Mouse (Mus musculus): ENCODE results near the gene Cc2d1b. TPM values are rescaled to one million over a fixed set of nuclear protein-coding genes. Genes with fewer than 3 reads are reported as not detected.

Cc2d1b gene
- polyA plus RNA-seq, 1 experiment from 2014 or later, result 26.6 TPM

- peak; percentile 6; the same call in 1 of the 2 replicates for ATAC-seq (ENCODE audit: insufficient read depth, low FRiP score, low read depth)
- 3% methylated on average over 10 of the region's 10 CpGs for WGBS
Observed at GRCm38 (mm10) chr4:108619165-108619564, 575 bp upstream of the Cc2d1b start.

DNA sequence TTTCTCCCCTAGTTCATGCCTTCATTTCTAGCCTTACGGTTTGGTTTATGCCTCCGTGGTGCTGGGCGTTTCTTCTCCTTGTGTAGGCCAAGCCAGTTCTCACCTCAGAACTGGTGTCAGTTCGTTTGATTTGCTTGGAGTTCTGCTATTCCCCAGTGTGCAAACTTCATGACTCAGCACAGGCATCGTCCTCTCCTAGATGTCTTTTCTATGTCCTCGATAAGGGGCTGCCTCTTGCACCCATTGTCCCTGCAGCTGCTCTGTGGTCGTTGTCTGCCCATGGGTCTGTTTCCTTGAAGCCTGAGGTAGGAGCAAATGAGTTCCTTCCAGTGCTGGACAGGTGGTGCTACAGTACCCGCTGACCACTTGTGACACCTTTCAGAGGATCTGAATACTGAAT, 796 bp downstream of the Cc2d1b start:
- Histone ChIP-seq H3K4me2 (peak overlapping the region; percentile 87), H3K4me1 (peaks cover 11% of the 10 kb centered on the region; the same call in 1 of the 2 replicates), H3K9me3 (no peaks in the 10 kb centered on the region), H3K9ac (peak overlapping the region; percentile 84), H3K27ac (peak overlapping the region; percentile 82), H3K4me3 (replicated peaks) (peak overlapping the region; percentile 82), H3K36me3 (peaks cover 7% of the 10 kb centered on the region), H3K27me3 (replicated peaks) (no peaks in the 10 kb centered on the region)
- ATAC-seq (ENCODE audit: insufficient read depth, low FRiP score, low read depth), result no peak
- 14% methylated on average over 8 of the region's 8 CpGs for WGBS

More at GRCm38 (mm10) chr4:108619165-108619564, 575 bp upstream of the Cc2d1b start:
- H3K4me2 ChIP-seq, result peak overlapping the region; percentile 87
- H3K27ac ChIP-seq, result peak overlapping the region; percentile 89
- peak overlapping the region; percentile 82 for H3K4me3 ChIP-seq (replicated peaks)
- peaks cover 11% of the 10 kb centered on the region; the same call in 1 of the 2 replicates for H3K4me1 ChIP-seq
- no peaks in the 10 kb centered on the region for H3K9me3 ChIP-seq
- no peaks in the 10 kb centered on the region for H3K27me3 ChIP-seq (replicated peaks)
- H3K36me3 ChIP-seq, result no peaks in the 10 kb centered on the region
- peak overlapping the region; percentile 45 for H3K9ac ChIP-seq

DNA sequence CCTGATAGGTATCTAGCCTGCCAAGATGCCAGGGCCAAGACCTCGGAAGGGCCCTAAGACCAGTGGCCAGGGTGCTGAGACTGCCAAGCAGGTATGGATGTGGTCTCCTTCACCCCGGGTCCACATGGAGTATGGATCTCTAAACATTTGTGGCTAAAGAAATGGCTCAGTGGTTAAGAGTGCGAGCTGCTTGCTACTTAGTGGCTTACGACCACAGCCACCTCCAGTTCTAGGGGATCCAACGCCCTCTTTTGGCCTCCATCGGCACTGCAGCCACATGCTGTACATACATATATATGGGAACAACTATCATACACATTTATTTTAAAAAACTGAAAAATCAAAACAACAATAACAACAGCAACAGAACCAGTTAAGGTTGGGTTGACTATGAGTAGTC, 1.8 kb downstream of the Cc2d1b start:
- Histone ChIP-seq H3K4me1 (peaks cover 11% of the 10 kb centered on the region; the same call in 1 of the 2 replicates), H3K9me3 (no peaks in the 10 kb centered on the region), H3K36me3 (peaks cover 17% of the 10 kb centered on the region), H3K4me3 (replicated peaks) (no peak overlapping the region), H3K4me2 (no peak overlapping the region), H3K9ac (no peak overlapping the region), H3K27ac (no peak overlapping the region), H3K27me3 (replicated peaks) (no peaks in the 10 kb centered on the region)
- WGBS, result 94% methylated on average over 6 of the region's 6 CpGs
- no peak for ATAC-seq (ENCODE audit: insufficient read depth, low FRiP score, low read depth)

DNA sequence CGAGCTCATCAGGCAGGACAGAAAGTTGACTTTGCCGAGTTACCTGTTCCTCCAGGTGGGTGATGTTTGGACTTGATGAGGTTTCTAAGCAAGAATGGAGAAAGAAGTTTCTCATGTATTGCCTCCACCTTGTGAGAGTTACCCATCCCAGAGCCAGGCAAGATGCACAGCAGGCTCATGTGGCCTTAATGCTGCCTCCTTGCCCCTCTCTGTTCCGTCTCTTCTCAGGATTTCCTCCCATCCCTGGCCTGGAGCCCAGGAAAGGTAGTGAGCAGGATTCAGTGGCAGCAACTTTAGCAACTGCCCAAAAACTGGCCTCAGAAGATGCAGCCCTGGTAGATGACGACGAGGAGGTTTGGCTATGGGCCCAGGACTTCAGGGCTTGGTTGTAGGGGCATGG, 7.3 kb downstream of the Cc2d1b start:
- 85% methylated on average over 5 of the region's 5 CpGs for WGBS
- H3K36me3 ChIP-seq, result peaks cover 57% of the 10 kb centered on the region
- H3K27ac ChIP-seq, result no peak overlapping the region
- H3K4me2 ChIP-seq, result no peak overlapping the region
- no peaks in the 10 kb centered on the region for H3K27me3 ChIP-seq (replicated peaks)
- no peaks in the 10 kb centered on the region for H3K4me1 ChIP-seq
- no peak for ATAC-seq (ENCODE audit: insufficient read depth, low FRiP score, low read depth)
- no peak overlapping the region for H3K4me3 ChIP-seq (replicated peaks)
- no peaks in the 10 kb centered on the region for H3K9me3 ChIP-seq
- H3K9ac ChIP-seq, result no peak overlapping the region

DNA sequence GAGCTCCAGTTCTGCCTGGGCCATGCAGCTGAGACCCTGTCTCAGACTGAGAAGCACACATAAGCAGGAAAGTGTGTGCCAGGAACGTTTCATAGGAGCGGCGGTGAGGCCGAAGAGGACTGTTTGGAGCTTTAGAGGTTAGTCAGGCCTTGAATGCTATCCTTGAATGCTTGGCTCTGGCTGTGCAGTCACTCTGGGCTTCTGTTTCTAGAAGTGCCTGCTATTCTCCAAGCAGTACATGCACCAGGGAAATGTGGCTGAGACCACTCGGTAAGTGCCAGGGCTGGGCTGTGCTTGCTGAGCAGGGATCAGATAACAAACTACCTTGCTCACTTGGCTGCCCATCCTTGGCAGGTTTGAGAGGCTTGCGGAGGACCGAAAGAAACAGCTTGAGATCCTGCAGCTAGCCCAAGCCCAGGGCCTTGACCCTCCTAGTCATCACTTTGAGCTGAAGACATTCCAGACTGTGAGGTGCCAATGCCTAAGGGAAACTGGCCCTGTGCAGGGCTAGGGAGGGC, 9.7 kb downstream of the Cc2d1b start:
- Histone ChIP-seq H3K27ac (no peak overlapping the region), H3K4me2 (no peak overlapping the region), H3K4me1 (no peaks in the 10 kb centered on the region), H3K4me3 (replicated peaks) (no peak overlapping the region), H3K9ac (no peak overlapping the region), H3K27me3 (replicated peaks) (no peaks in the 10 kb centered on the region), H3K9me3 (no peaks in the 10 kb centered on the region), H3K36me3 (peaks cover 69% of the 10 kb centered on the region)
- ATAC-seq (ENCODE audit: insufficient read depth, low FRiP score, low read depth), result no peak
- 90% methylated on average over 7 of the region's 7 CpGs for WGBS

DNA sequence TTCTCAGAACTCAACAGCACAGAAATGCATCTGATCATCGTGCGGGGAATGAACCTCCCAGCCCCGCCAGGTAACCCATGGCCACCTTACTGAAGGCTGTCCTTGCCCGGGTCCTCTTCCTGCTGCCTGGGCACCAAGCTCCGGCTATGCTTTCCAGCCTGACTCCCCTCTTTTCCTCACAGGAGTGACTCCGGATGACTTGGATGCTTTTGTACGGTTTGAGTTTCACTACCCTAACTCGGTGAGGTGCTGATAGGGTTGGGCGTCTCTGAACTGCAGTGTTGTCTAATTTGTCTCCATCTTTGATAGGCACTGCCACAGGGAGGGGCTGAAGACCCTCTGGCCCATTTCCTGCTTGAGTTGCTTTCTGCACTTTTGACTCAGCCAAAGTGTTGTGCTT, 10.4 kb downstream of the Cc2d1b start:
- no peak for ATAC-seq (ENCODE audit: insufficient read depth, low FRiP score, low read depth)

GRCm38 (mm10) chr4:108631616-108632015, 11.9 kb downstream of the Cc2d1b start:
- WGBS, result 89% methylated on average over 4 of the region's 4 CpGs
- Histone ChIP-seq H3K36me3 (peaks cover 57% of the 10 kb centered on the region), H3K4me3 (replicated peaks) (no peak overlapping the region), H3K27me3 (replicated peaks) (no peaks in the 10 kb centered on the region), H3K4me2 (no peak overlapping the region), H3K27ac (no peak overlapping the region), H3K9me3 (no peaks in the 10 kb centered on the region), H3K4me1 (no peaks in the 10 kb centered on the region), H3K9ac (no peak overlapping the region)
- ATAC-seq (ENCODE audit: insufficient read depth, low FRiP score, low read depth), result no peak

More for the DNA sequence above, 10.4 kb downstream of the Cc2d1b start:
- Histone ChIP-seq H3K4me3 (replicated peaks) (no peak overlapping the region), H3K27me3 (replicated peaks) (no peaks in the 10 kb centered on the region), H3K9ac (no peak overlapping the region), H3K9me3 (no peaks in the 10 kb centered on the region), H3K4me2 (no peak overlapping the region), H3K27ac (no peak overlapping the region), H3K36me3 (peaks cover 63% of the 10 kb centered on the region), H3K4me1 (no peaks in the 10 kb centered on the region)
- WGBS, result 91% methylated on average over 9 of the region's 9 CpGs

DNA sequence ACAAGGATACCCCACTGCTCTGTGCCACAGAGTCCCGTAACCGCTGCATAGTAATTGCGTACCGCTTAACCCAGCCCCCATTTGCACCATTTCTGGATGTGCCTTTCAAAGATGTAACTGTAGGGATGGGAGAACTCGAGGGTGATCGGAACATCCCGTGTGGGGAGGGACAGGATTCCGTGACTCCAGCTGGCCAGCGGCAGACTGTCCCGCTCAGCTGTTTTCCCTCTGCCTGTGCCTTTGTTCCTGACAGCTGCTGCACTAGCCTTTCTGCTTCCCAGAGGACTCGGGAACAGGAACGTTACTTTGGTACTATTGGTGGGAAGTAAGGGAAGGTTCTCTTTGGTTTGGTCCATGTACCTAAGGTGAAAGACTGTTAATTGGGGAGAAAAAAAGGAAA, 14.0 kb downstream of the Cc2d1b start:
- H3K4me3 ChIP-seq (replicated peaks), result no peak overlapping the region
- no peak overlapping the region for H3K27ac ChIP-seq
- no peak overlapping the region for H3K9ac ChIP-seq
- no peak for ATAC-seq (ENCODE audit: insufficient read depth, low FRiP score, low read depth)
- WGBS, result 82% methylated on average over 12 of the region's 12 CpGs
- peaks cover 47% of the 10 kb centered on the region for H3K36me3 ChIP-seq
- H3K4me1 ChIP-seq, result no peaks in the 10 kb centered on the region
- no peaks in the 10 kb centered on the region for H3K9me3 ChIP-seq
- H3K4me2 ChIP-seq, result no peak overlapping the region
- no peaks in the 10 kb centered on the region for H3K27me3 ChIP-seq (replicated peaks)

- 78% methylated on average over 4 of the region's 4 CpGs for WGBS
- no peaks in the 10 kb centered on the region for H3K9me3 ChIP-seq
- H3K36me3 ChIP-seq, result peaks cover 40% of the 10 kb centered on the region
- no peak overlapping the region for H3K9ac ChIP-seq
- no peaks in the 10 kb centered on the region for H3K4me1 ChIP-seq
- H3K4me2 ChIP-seq, result no peak overlapping the region
- H3K27me3 ChIP-seq (replicated peaks), result no peaks in the 10 kb centered on the region
- no peak overlapping the region for H3K27ac ChIP-seq
- ATAC-seq (ENCODE audit: insufficient read depth, low FRiP score, low read depth), result no peak
- no peak overlapping the region for H3K4me3 ChIP-seq (replicated peaks)
Observed at GRCm38 (mm10) chr4:108634696-108635095, 15.0 kb downstream of the Cc2d1b start.

DNA sequence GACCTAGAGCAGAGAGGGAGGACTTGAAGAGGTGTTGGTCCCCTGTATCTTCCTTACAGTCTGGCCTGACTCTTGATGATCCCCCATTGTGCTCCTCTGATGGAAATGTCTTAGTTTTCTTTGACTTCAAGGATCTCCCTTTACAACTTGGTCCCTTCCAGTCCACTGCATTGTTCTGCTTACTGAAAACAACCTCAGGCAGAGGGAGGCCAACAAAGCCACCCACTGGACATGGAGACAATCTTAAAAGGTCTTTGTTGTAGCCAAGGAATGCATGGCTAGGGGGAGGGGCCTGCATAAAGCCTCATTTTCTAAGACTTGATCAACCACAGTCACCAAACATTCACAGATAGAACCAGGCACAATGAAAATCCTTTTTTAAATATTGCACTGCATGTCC, 15.4 kb downstream of the Cc2d1b start:
- ATAC-seq (ENCODE audit: insufficient read depth, low FRiP score, low read depth), result no peak
- Histone ChIP-seq H3K27me3 (replicated peaks) (no peaks in the 10 kb centered on the region), H3K4me3 (replicated peaks) (no peak overlapping the region), H3K9ac (no peak overlapping the region), H3K9me3 (no peaks in the 10 kb centered on the region), H3K36me3 (peaks cover 38% of the 10 kb centered on the region), H3K27ac (no peak overlapping the region), H3K4me2 (no peak overlapping the region), H3K4me1 (no peaks in the 10 kb centered on the region)

- Histone ChIP-seq H3K36me3 (peaks cover 27% of the 10 kb centered on the region), H3K4me3 (replicated peaks) (no peak overlapping the region), H3K9me3 (no peaks in the 10 kb centered on the region), H3K4me1 (no peaks in the 10 kb centered on the region), H3K9ac (no peak overlapping the region), H3K27ac (no peak overlapping the region), H3K27me3 (replicated peaks) (no peaks in the 10 kb centered on the region), H3K4me2 (no peak overlapping the region)
- no peak for ATAC-seq (ENCODE audit: insufficient read depth, low FRiP score, low read depth)
- WGBS, result 84% methylated on average over 3 of the region's 3 CpGs
Observed at GRCm38 (mm10) chr4:108637721-108638120, 18.0 kb downstream of the Cc2d1b start.

DNA sequence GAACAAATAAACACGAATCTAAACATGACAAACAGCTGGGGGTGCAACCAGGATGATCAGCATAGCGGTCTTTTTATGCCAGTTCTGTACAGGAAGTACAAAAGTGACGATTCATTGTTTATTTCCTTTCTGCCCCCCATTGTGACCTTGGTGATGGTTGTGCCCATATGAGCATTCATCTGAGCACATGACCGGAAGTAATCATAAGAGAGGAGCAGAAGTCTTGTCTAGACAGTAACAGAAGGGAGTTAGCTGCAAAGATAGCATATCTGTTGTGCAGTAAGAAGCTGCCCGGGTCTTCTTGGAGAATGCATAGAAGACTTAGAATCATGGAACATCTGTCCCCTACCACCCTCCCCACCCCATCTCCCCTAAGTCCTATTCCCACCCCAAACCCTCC, 19.0 kb downstream of the Cc2d1b start:
- no peak overlapping the region for H3K4me2 ChIP-seq
- no peaks in the 10 kb centered on the region for H3K27me3 ChIP-seq (replicated peaks)
- 80% methylated on average over 5 of the region's 5 CpGs for WGBS
- no peak for ATAC-seq (ENCODE audit: insufficient read depth, low FRiP score, low read depth)
- H3K36me3 ChIP-seq, result peaks cover 24% of the 10 kb centered on the region
- H3K4me3 ChIP-seq (replicated peaks), result no peak overlapping the region
- H3K4me1 ChIP-seq, result no peaks in the 10 kb centered on the region
- no peak overlapping the region for H3K27ac ChIP-seq
- H3K9ac ChIP-seq, result no peak overlapping the region
- H3K9me3 ChIP-seq, result no peaks in the 10 kb centered on the region

DNA sequence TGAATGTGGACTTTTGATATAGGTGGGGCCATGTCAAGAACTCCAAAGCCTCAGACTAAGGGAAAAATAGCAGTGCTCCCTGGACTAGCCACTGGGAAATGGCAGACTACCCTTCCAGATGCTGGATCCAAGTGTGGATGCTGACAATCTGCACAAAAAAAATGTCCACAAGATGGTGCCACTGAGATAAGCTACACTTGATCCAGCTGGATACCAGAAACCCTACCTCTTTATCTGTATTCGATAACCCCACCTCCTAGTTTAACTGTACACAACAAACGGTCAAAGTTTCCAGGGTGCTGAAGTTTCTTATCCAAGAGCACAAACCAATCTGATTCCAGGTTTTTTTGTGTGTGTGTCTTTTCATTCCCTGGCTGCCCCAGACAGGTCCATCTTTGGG, 44.7 kb downstream of the Cc2d1b start:
- Histone ChIP-seq H3K36me3 (0 out of 2 replicates have a peak, but pooled peaks cover 7% of the 10 kb centered on the region), H3K4me3 (replicated peaks) (no peak overlapping the region), H3K9me3 (no peaks in the 10 kb centered on the region), H3K27ac (no peak overlapping the region), H3K4me2 (no peak overlapping the region), H3K9ac (no peak overlapping the region), H3K4me1 (no peaks in the 10 kb centered on the region), H3K27me3 (replicated peaks) (no peaks in the 10 kb centered on the region)
- 50% methylated on average over 2 of the region's 2 CpGs for WGBS
- ATAC-seq (ENCODE audit: insufficient read depth, low FRiP score, low read depth), result no peak
